Mouse (Mus musculus): ENCODE data around the gene Rem2. TPM values are rescaled to one million over a fixed set of nuclear protein-coding genes. Genes with fewer than 3 reads are reported as not detected.

Gene Rem2
- polyA plus RNA-seq, 1 experiment from 2014 or later: 0.59 TPM

GRCm38 (mm10) chr14:54480673-54481072 is 4.8 kb downstream of the Rem2 start:
- H3K9ac ChIP-seq (ENCODE audit: low read length): no peak overlapping the region
- peaks cover 9% of the 10 kb centered on the region; the same call in 1 of the 2 replicates for H3K4me1 ChIP-seq (ENCODE audit: control insufficient read depth, insufficient read depth, low read length)
- 62% methylated on average over 6 of the region's 6 CpGs for WGBS
- no peak overlapping the region for H3K4me2 ChIP-seq (ENCODE audit: low read depth, low read length)
- H3K27me3 ChIP-seq (ENCODE audit: control insufficient read depth, insufficient read depth, low read length): 0 out of 2 replicates have a peak, but pooled peaks cover 9% of the 10 kb centered on the region
- 0 out of 2 replicates have a peak, but pooled peaks cover 2% of the 10 kb centered on the region for H3K9me3 ChIP-seq (replicated peaks; ENCODE audit: control insufficient read depth, low read length)
- H3K4me3 ChIP-seq (ENCODE audit: low read length): no peak overlapping the region
- no peak overlapping the region for H3K27ac ChIP-seq (ENCODE audit: low read length)
- ATAC-seq (replicated peaks; ENCODE audit: extremely low read depth, insufficient read depth, low FRiP score): no peak
- no peaks in the 10 kb centered on the region for H3K36me3 ChIP-seq (ENCODE audit: control insufficient read depth, insufficient read depth)

- 56% methylated on average over 8 of the region's 8 CpGs for WGBS
- no peak for ATAC-seq (replicated peaks; ENCODE audit: extremely low read depth, insufficient read depth, low FRiP score)
These were observed 5.5 kb downstream of the Rem2 start for GRCm38 (mm10) chr14:54481402-54481801.

GRCm38 (mm10) chr14:54482498-54482897 is 6.6 kb downstream of the Rem2 start:
- 0 out of 2 replicates have a peak, but pooled peaks cover 2% of the 10 kb centered on the region for H3K9me3 ChIP-seq (replicated peaks; ENCODE audit: control insufficient read depth, low read length)
- H3K4me1 ChIP-seq (ENCODE audit: control insufficient read depth, insufficient read depth, low read length): 0 out of 2 replicates have a peak, but pooled peaks cover 4% of the 10 kb centered on the region
- no peaks in the 10 kb centered on the region for H3K36me3 ChIP-seq (ENCODE audit: control insufficient read depth, insufficient read depth)
- H3K27me3 ChIP-seq (ENCODE audit: control insufficient read depth, insufficient read depth, low read length): 0 out of 2 replicates have a peak, but pooled peaks cover 5% of the 10 kb centered on the region
- H3K9ac ChIP-seq (ENCODE audit: low read length): no peak overlapping the region
- H3K4me3 ChIP-seq (ENCODE audit: low read length): no peak overlapping the region
- no peak overlapping the region for H3K27ac ChIP-seq (ENCODE audit: low read length)
- ATAC-seq (replicated peaks; ENCODE audit: extremely low read depth, insufficient read depth, low FRiP score): no peak
- no peak overlapping the region for H3K4me2 ChIP-seq (ENCODE audit: low read depth, low read length)
- WGBS: 38% methylated on average over 9 of the region's 9 CpGs

More at GRCm38 (mm10) chr14:54481402-54481801, 5.5 kb downstream of the Rem2 start:
- Histone ChIP-seq H3K4me2 (ENCODE audit: low read depth, low read length) (no peak overlapping the region), H3K9ac (ENCODE audit: low read length) (no peak overlapping the region), H3K4me1 (ENCODE audit: control insufficient read depth, insufficient read depth, low read length) (peaks cover 9% of the 10 kb centered on the region; the same call in 1 of the 2 replicates), H3K27me3 (ENCODE audit: control insufficient read depth, insufficient read depth, low read length) (0 out of 2 replicates have a peak, but pooled peaks cover 9% of the 10 kb centered on the region), H3K27ac (ENCODE audit: low read length) (no peak overlapping the region), H3K4me3 (ENCODE audit: low read length) (no peak overlapping the region), H3K36me3 (ENCODE audit: control insufficient read depth, insufficient read depth) (no peaks in the 10 kb centered on the region), H3K9me3 (replicated peaks; ENCODE audit: control insufficient read depth, low read length) (0 out of 2 replicates have a peak, but pooled peaks cover 2% of the 10 kb centered on the region)

GRCm38 (mm10) chr14:54485899-54486298 is 10.0 kb downstream of the Rem2 start:
- Histone ChIP-seq H3K4me1 (ENCODE audit: control insufficient read depth, insufficient read depth, low read length) (no peaks in the 10 kb centered on the region), H3K27me3 (ENCODE audit: control insufficient read depth, insufficient read depth, low read length) (no peaks in the 10 kb centered on the region), H3K27ac (ENCODE audit: low read length) (no peak overlapping the region), H3K9me3 (replicated peaks; ENCODE audit: control insufficient read depth, low read length) (0 out of 2 replicates have a peak, but pooled peaks cover 2% of the 10 kb centered on the region), H3K4me2 (ENCODE audit: low read depth, low read length) (no peak overlapping the region), H3K36me3 (ENCODE audit: control insufficient read depth, insufficient read depth) (no peaks in the 10 kb centered on the region), H3K9ac (ENCODE audit: low read length) (no peak overlapping the region), H3K4me3 (ENCODE audit: low read length) (no peak overlapping the region)
- ATAC-seq (replicated peaks; ENCODE audit: extremely low read depth, insufficient read depth, low FRiP score): no peak
- WGBS: 86% methylated on average over 7 of the region's 7 CpGs

- Histone ChIP-seq H3K36me3 (ENCODE audit: control insufficient read depth, insufficient read depth) (no peaks in the 10 kb centered on the region), H3K4me2 (ENCODE audit: low read depth, low read length) (no peak overlapping the region), H3K9ac (ENCODE audit: low read length) (no peak overlapping the region), H3K4me1 (ENCODE audit: control insufficient read depth, insufficient read depth, low read length) (no peaks in the 10 kb centered on the region), H3K27ac (ENCODE audit: low read length) (no peak overlapping the region), H3K27me3 (ENCODE audit: control insufficient read depth, insufficient read depth, low read length) (no peaks in the 10 kb centered on the region), H3K9me3 (replicated peaks; ENCODE audit: control insufficient read depth, low read length) (no peaks in the 10 kb centered on the region), H3K4me3 (ENCODE audit: low read length) (no peak overlapping the region)
- ATAC-seq (replicated peaks; ENCODE audit: extremely low read depth, insufficient read depth, low FRiP score): no peak
- 57% methylated on average over 2 of the region's 2 CpGs for WGBS
These were observed 11.8 kb downstream of the Rem2 start for GRCm38 (mm10) chr14:54487732-54488131.

- H3K27ac ChIP-seq (ENCODE audit: low read length): no peak overlapping the region
- H3K27me3 ChIP-seq (ENCODE audit: control insufficient read depth, insufficient read depth, low read length): no peaks in the 10 kb centered on the region
- H3K4me2 ChIP-seq (ENCODE audit: low read depth, low read length): no peak overlapping the region
- H3K36me3 ChIP-seq (ENCODE audit: control insufficient read depth, insufficient read depth): no peaks in the 10 kb centered on the region
- H3K9me3 ChIP-seq (replicated peaks; ENCODE audit: control insufficient read depth, low read length): no peaks in the 10 kb centered on the region
- no peak overlapping the region for H3K9ac ChIP-seq (ENCODE audit: low read length)
- H3K4me3 ChIP-seq (ENCODE audit: low read length): no peak overlapping the region
- no peak for ATAC-seq (replicated peaks; ENCODE audit: extremely low read depth, insufficient read depth, low FRiP score)
- 0 out of 2 replicates have a peak, but pooled peaks cover under 1% of the 10 kb centered on the region for H3K4me1 ChIP-seq (ENCODE audit: control insufficient read depth, insufficient read depth, low read length)
These were observed 12.4 kb downstream of the Rem2 start for GRCm38 (mm10) chr14:54488350-54488749.

- no peak overlapping the region for H3K4me3 ChIP-seq (ENCODE audit: low read length)
- H3K27ac ChIP-seq (ENCODE audit: low read length): no peak overlapping the region
- no peaks in the 10 kb centered on the region for H3K9me3 ChIP-seq (replicated peaks; ENCODE audit: control insufficient read depth, low read length)
- 0 out of 2 replicates have a peak, but pooled peaks have one; percentile 37 for ATAC-seq (replicated peaks; ENCODE audit: extremely low read depth, insufficient read depth, low FRiP score)
- no peaks in the 10 kb centered on the region for H3K27me3 ChIP-seq (ENCODE audit: control insufficient read depth, insufficient read depth, low read length)
- no peak overlapping the region for H3K4me2 ChIP-seq (ENCODE audit: low read depth, low read length)
- H3K9ac ChIP-seq (ENCODE audit: low read length): no peak overlapping the region
- no peaks in the 10 kb centered on the region for H3K36me3 ChIP-seq (ENCODE audit: control insufficient read depth, insufficient read depth)
- WGBS: 65% methylated on average over 18 of the region's 18 CpGs
- 0 out of 2 replicates have a peak, but pooled peaks cover 3% of the 10 kb centered on the region for H3K4me1 ChIP-seq (ENCODE audit: control insufficient read depth, insufficient read depth, low read length)
These were observed 16.6 kb downstream of the Rem2 start for GRCm38 (mm10) chr14:54492345-54493131.

GRCm38 (mm10) chr14:54493236-54493635 is 17.3 kb downstream of the Rem2 start:
- WGBS: 66% methylated on average over 5 of the region's 5 CpGs

GRCm38 (mm10) chr14:54494234-54494633 is 18.3 kb downstream of the Rem2 start:
- H3K9ac ChIP-seq (ENCODE audit: low read length): no peak overlapping the region
- H3K4me1 ChIP-seq (ENCODE audit: control insufficient read depth, insufficient read depth, low read length): 0 out of 2 replicates have a peak, but pooled peaks cover 3% of the 10 kb centered on the region
- no peaks in the 10 kb centered on the region for H3K36me3 ChIP-seq (ENCODE audit: control insufficient read depth, insufficient read depth)
- ATAC-seq (replicated peaks; ENCODE audit: extremely low read depth, insufficient read depth, low FRiP score): no peak
- no peaks in the 10 kb centered on the region for H3K9me3 ChIP-seq (replicated peaks; ENCODE audit: control insufficient read depth, low read length)
- H3K4me3 ChIP-seq (ENCODE audit: low read length): no peak overlapping the region
- 3% methylated on average over 3 of the region's 3 CpGs for WGBS
- no peak overlapping the region for H3K27ac ChIP-seq (ENCODE audit: low read length)
- no peak overlapping the region for H3K4me2 ChIP-seq (ENCODE audit: low read depth, low read length)
- no peaks in the 10 kb centered on the region for H3K27me3 ChIP-seq (ENCODE audit: control insufficient read depth, insufficient read depth, low read length)

More at GRCm38 (mm10) chr14:54493236-54493635, 17.3 kb downstream of the Rem2 start:
- Histone ChIP-seq H3K27ac (ENCODE audit: low read length) (no peak overlapping the region), H3K4me3 (ENCODE audit: low read length) (no peak overlapping the region), H3K4me1 (ENCODE audit: control insufficient read depth, insufficient read depth, low read length) (0 out of 2 replicates have a peak, but pooled peaks cover 3% of the 10 kb centered on the region), H3K9ac (ENCODE audit: low read length) (no peak overlapping the region), H3K36me3 (ENCODE audit: control insufficient read depth, insufficient read depth) (no peaks in the 10 kb centered on the region), H3K9me3 (replicated peaks; ENCODE audit: control insufficient read depth, low read length) (no peaks in the 10 kb centered on the region), H3K4me2 (ENCODE audit: low read depth, low read length) (no peak overlapping the region), H3K27me3 (ENCODE audit: control insufficient read depth, insufficient read depth, low read length) (no peaks in the 10 kb centered on the region)
- no peak for ATAC-seq (replicated peaks; ENCODE audit: extremely low read depth, insufficient read depth, low FRiP score)
